Mouse (Mus musculus) myocyte (in vitro differentiated cells): ENCODE measurements around the gene Tenm4.

Source experiments
- MAX ChIP-seq: IDR thresholded peaks from one replicate; pipeline ENCODE4 v1.6.1; 2011; ENCODE audit warnings: low read depth, mild to moderate bottlenecking, control low read depth
- MYOG ChIP-seq, 3 experiments: IDR thresholded peaks; one replicate each; pipeline ENCODE4 v1.6.1; 2011; ENCODE audit warnings: control low read depth in 2 of 3, low read depth in 2 of 3, mild to moderate bottlenecking in 2 of 3; ENCODE audit not compliant: insufficient read length in 2 of 3, control insufficient read depth in 1 of 3, insufficient read depth in 1 of 3
- POLR2A ChIP-seq: IDR thresholded peaks from one replicate; pipeline ENCODE4 v1.6.1; 2011; ENCODE audit warnings: low read depth, mild to moderate bottlenecking, control low read depth, moderate library complexity; ENCODE audit not compliant: insufficient read length
- REST ChIP-seq: IDR thresholded peaks from one replicate; pipeline ENCODE4 v1.6.1; 2011; ENCODE audit warnings: mild to moderate bottlenecking, control low read depth, moderate library complexity; ENCODE audit not compliant: insufficient read depth, insufficient read length
- TCF12 ChIP-seq: IDR thresholded peaks from one replicate; pipeline ENCODE4 v1.6.1; 2011; ENCODE audit warnings: mild to moderate bottlenecking, control low read depth; ENCODE audit not compliant: poor library complexity, insufficient read depth, severe bottlenecking

- TF ChIP-seq POLR2A (no peak), REST (no peak), MYOG (IDR thresholded peaks at IDR 0.05; ENCODE audit: control insufficient read depth in 1 of 3, insufficient read depth in 1 of 3, insufficient read length in 2 of 3, low read depth in 2 of 3) (no peak), MAX (no peak), TCF12 (no peak)
These were observed 510.8 kb downstream of the Tenm4 start for GRCm38 (mm10) chr7:96681808-96682207.
